7 mouse cellular contexts compared by ENCODE assay signal in genomic region chr7:116030597-116031387, GRCm38 (mm10). TPM values are rescaled to one million over a fixed set of nuclear protein-coding genes. Genes with fewer than 3 reads are reported as not detected.
DNase-seq lines count a peak whose midpoint lies in the region; ATAC-seq lines count a peak whose summit lies in the region.

No protein-coding gene starts in this region.

- H3K9me3 ChIP-seq in forebrain, embryonic 10.5 days, result no peaks in the 10 kb centered on the region
- H3K9me3 ChIP-seq in heart, embryonic 16.5 days (replicated peaks; ENCODE audit: control insufficient read depth, low read length), result no peaks in the 10 kb centered on the region
- no peaks in the 10 kb centered on the region for H3K9me3 ChIP-seq in midbrain, embryonic 13.5 days

- peaks cover 17% of the 10 kb centered on the region for H3K27me3 ChIP-seq in forebrain, embryonic 10.5 days (ENCODE audit: poor library complexity, severe bottlenecking)
- H3K27me3 ChIP-seq in heart, embryonic 16.5 days (ENCODE audit: control insufficient read depth, insufficient read depth, low read length), result peaks cover 7% of the 10 kb centered on the region
- H3K27me3 ChIP-seq in midbrain, embryonic 13.5 days, result peaks cover 21% of the 10 kb centered on the region

- peak; percentile 19 for DNase-seq in urinary bladder, postnatal 14 days (ENCODE audit: low spot score)
- DNase-seq in urinary bladder, postnatal 25 days (ENCODE audit: low spot score), result no peak
- peak; percentile 75 for DNase-seq in forebrain, embryonic 10.5 days (ENCODE audit: extremely low spot score, low spot score)
- DNase-seq in kidney, postnatal 10 days, result peak; percentile 24
- DNase-seq in thymus, postnatal 10 days (ENCODE audit: low spot score in 2 of 2), result no peak

- H3K9ac ChIP-seq in heart, embryonic 16.5 days (ENCODE audit: low read length), result peak overlapping the region; percentile 95
- H3K9ac ChIP-seq in midbrain, embryonic 13.5 days (replicated peaks), result peak overlapping the region; percentile 87

- H3K36me3 ChIP-seq in forebrain, embryonic 10.5 days (replicated peaks), result no peaks in the 10 kb centered on the region
- no peaks in the 10 kb centered on the region for H3K36me3 ChIP-seq in heart, embryonic 16.5 days (ENCODE audit: control insufficient read depth, insufficient read depth)
- H3K36me3 ChIP-seq in midbrain, embryonic 13.5 days, result no peaks in the 10 kb centered on the region

- H3K4me1 ChIP-seq in forebrain, embryonic 10.5 days, result peaks cover 75% of the 10 kb centered on the region
- H3K4me1 ChIP-seq in heart, embryonic 16.5 days (ENCODE audit: control insufficient read depth, insufficient read depth, low read length), result peaks cover 11% of the 10 kb centered on the region
- peaks cover 62% of the 10 kb centered on the region for H3K4me1 ChIP-seq in midbrain, embryonic 13.5 days (replicated peaks)

- H3K4me3 ChIP-seq in forebrain, embryonic 10.5 days, result peak overlapping the region; percentile 72
- peak overlapping the region; percentile 81 for H3K4me3 ChIP-seq in heart, embryonic 16.5 days (ENCODE audit: low read length)
- peak overlapping the region; percentile 69 for H3K4me3 ChIP-seq in midbrain, embryonic 13.5 days (replicated peaks)

- ATAC-seq in heart, embryonic 16.5 days (replicated peaks; ENCODE audit: extremely low read depth, insufficient read depth, low FRiP score), result peak; percentile 44
- peak; percentile 15; the same call in 1 of the 2 replicates for ATAC-seq in midbrain, embryonic 13.5 days

- H3K4me2 ChIP-seq in heart, embryonic 16.5 days (ENCODE audit: low read depth, low read length), result peak overlapping the region; percentile 84
- peak overlapping the region; percentile 99 for H3K4me2 ChIP-seq in midbrain, embryonic 13.5 days (replicated peaks)

- WGBS in forebrain, embryonic 10.5 days, result 3% methylated on average over 26 of the region's 26 CpGs
- 8% methylated on average over 26 of the region's 26 CpGs for WGBS in heart, embryonic 16.5 days
- WGBS in midbrain, embryonic 13.5 days, result 4% methylated on average over 26 of the region's 26 CpGs

- peak overlapping the region; percentile 100 for H3K27ac ChIP-seq in forebrain, embryonic 10.5 days
- peak overlapping the region; percentile 96 for H3K27ac ChIP-seq in heart, embryonic 16.5 days (ENCODE audit: low read length)
- peak overlapping the region; percentile 87 for H3K27ac ChIP-seq in midbrain, embryonic 13.5 days

RNA-seq across cellular contexts. Expression of gene Sox6, which starts 7.8 kb away (rescaled TPM):
- 71.1 and 77.3 TPM in 2 replicates for polyA plus RNA-seq in forebrain, embryonic 10.5 days (2016; fragmentation: Nextera tagmentation; extraction: Ambion mirVana)
- 25.6 and 28.5 TPM in 2 replicates for polyA plus RNA-seq in heart, embryonic 16.5 days (2015; fragmentation: Nextera tagmentation; extraction: Ambion mirVana)
- 50.0 and 57.2 TPM in 2 replicates for polyA plus RNA-seq in midbrain, embryonic 13.5 days (2015; fragmentation: Nextera tagmentation; extraction: Ambion mirVana)

RNA-seq across cellular contexts. Expression of gene 1110004F10Rik, which starts 8.4 kb away (rescaled TPM):
- 360 and 361 TPM in 2 replicates for polyA plus RNA-seq in forebrain, embryonic 10.5 days (2016; fragmentation: Nextera tagmentation; extraction: Ambion mirVana)
- 168 and 184 TPM in 2 replicates for polyA plus RNA-seq in heart, embryonic 16.5 days (2015; fragmentation: Nextera tagmentation; extraction: Ambion mirVana)
- polyA plus RNA-seq in midbrain, embryonic 13.5 days (2015; fragmentation: Nextera tagmentation; extraction: Ambion mirVana), result 335 and 371 TPM in 2 replicates

RNA-seq across cellular contexts. Expression of gene Gm4353, which starts 53.6 kb away (rescaled TPM):
- polyA plus RNA-seq in forebrain, embryonic 10.5 days (2016; fragmentation: Nextera tagmentation; extraction: Ambion mirVana), result 1.0 TPM in 2 replicates
- 0.70 and 1.6 TPM in 2 replicates for polyA plus RNA-seq in heart, embryonic 16.5 days (2015; fragmentation: Nextera tagmentation; extraction: Ambion mirVana)
- polyA plus RNA-seq in midbrain, embryonic 13.5 days (2015; fragmentation: Nextera tagmentation; extraction: Ambion mirVana), result 0.87 and 0.89 TPM in 2 replicates

Comparison
In these comparisons a context has a peak if more than half of its experiments do, and no peak if none do; other contexts are left out.
1. DNase-seq: peak in urinary bladder, postnatal 14 days (single experiment), forebrain, embryonic 10.5 days (single experiment) and kidney, postnatal 10 days (single experiment); none in urinary bladder, postnatal 25 days (single experiment) and thymus, postnatal 10 days (0 of 2).
2. Peak in every context shown above with its lines, with median percentiles within 50 percentile points of each other: H3K27ac ChIP-seq and H3K4me3 ChIP-seq.